Mouse (Mus musculus): ENCODE measurements around the gene Luc7l3. TPM values are rescaled to one million over a fixed set of nuclear protein-coding genes. Genes with fewer than 3 reads are reported as not detected.

Luc7l3 gene
- total RNA-seq, 2 experiments from 2014 or later, result 117 TPM

- DNase-seq (ENCODE audit: low spot score in 2 of 2), result no peak
- intact Hi-C loops (cut with DNase I), result no loop called here
Observed at GRCm38 (mm10) chr11:94317515-94317914, 4.3 kb downstream of the Luc7l3 start.

- intact Hi-C loops (cut with DNase I), result no loop called here
- no peak for DNase-seq (ENCODE audit: low spot score in 2 of 2)
Observed at GRCm38 (mm10) chr11:94317014-94317413, 4.8 kb downstream of the Luc7l3 start.

- no peak for DNase-seq (ENCODE audit: low spot score in 2 of 2)
- intact Hi-C loops (cut with DNase I), result no loop called here
Observed at GRCm38 (mm10) chr11:94316528-94316927, 5.3 kb downstream of the Luc7l3 start.

GRCm38 (mm10) chr11:94315308-94315707, 6.5 kb downstream of the Luc7l3 start:
- intact Hi-C loops (cut with DNase I), result no loop called here
- no peak for DNase-seq (ENCODE audit: low spot score in 2 of 2)

- intact Hi-C loops (cut with DNase I), result no loop called here
- DNase-seq (ENCODE audit: low spot score in 2 of 2), result no peak
Observed at GRCm38 (mm10) chr11:94314098-94314652, 7.6 kb downstream of the Luc7l3 start.

GRCm38 (mm10) chr11:94312733-94313132, 9.1 kb downstream of the Luc7l3 start:
- no peak for DNase-seq (ENCODE audit: low spot score in 2 of 2)
- intact Hi-C loops (cut with DNase I), result no loop called here

- intact Hi-C loops (cut with DNase I), result no loop called here
- no peak for DNase-seq (ENCODE audit: low spot score in 2 of 2)
Observed at GRCm38 (mm10) chr11:94294996-94295845, 26.6 kb downstream of the Luc7l3 start.

GRCm38 (mm10) chr11:94290062-94290740, 31.6 kb downstream of the Luc7l3 start:
- intact Hi-C loops (cut with DNase I), result no loop called here
- DNase-seq (ENCODE audit: low spot score in 2 of 2), result no peak

- DNase-seq (ENCODE audit: low spot score in 2 of 2), result no peak
- intact Hi-C loops (cut with DNase I), result no loop called here
Observed at GRCm38 (mm10) chr11:94287105-94287504, 34.7 kb downstream of the Luc7l3 start.

- intact Hi-C loops (cut with DNase I), result no loop called here
- DNase-seq (ENCODE audit: low spot score in 2 of 2), result no peak
Observed at GRCm38 (mm10) chr11:94285886-94286574, 35.8 kb downstream of the Luc7l3 start.

GRCm38 (mm10) chr11:94283536-94284099, 38.2 kb downstream of the Luc7l3 start:
- intact Hi-C loops (cut with DNase I), result no loop called here
- no peak for DNase-seq (ENCODE audit: low spot score in 2 of 2)

- intact Hi-C loops (cut with DNase I), result no loop called here
- no peak for DNase-seq (ENCODE audit: low spot score in 2 of 2)
Observed at GRCm38 (mm10) chr11:94282291-94282690, 39.5 kb downstream of the Luc7l3 start.

- no peak for DNase-seq (ENCODE audit: low spot score in 2 of 2)
- intact Hi-C loops (cut with DNase I), result no loop called here
Observed at GRCm38 (mm10) chr11:94281199-94282181, 40.3 kb downstream of the Luc7l3 start, which contains the start of gene Gm21885. Gm21885 (plus strand) TSS chr11:94281873.

GRCm38 (mm10) chr11:94276869-94277337, 44.9 kb downstream of the Luc7l3 start:
- peak; percentile 93 to 94 for DNase-seq (ENCODE audit: low spot score in 2 of 2)
- intact Hi-C loops (cut with DNase I), result loop anchor here (2.0 kb wide), 2 partner anchors 40 to 148 kb away; no protein-coding TSS in a partner anchor

- intact Hi-C loops (cut with DNase I), result loop anchor here (2.0 kb wide), 2 partner anchors 39 to 147 kb away; no protein-coding TSS in a partner anchor
- no peak for DNase-seq (ENCODE audit: low spot score in 2 of 2)
Observed at GRCm38 (mm10) chr11:94275686-94276085, 46.1 kb downstream of the Luc7l3 start.

- DNase-seq (ENCODE audit: low spot score in 2 of 2), result no peak
- intact Hi-C loops (cut with DNase I), result no loop called here
Observed at GRCm38 (mm10) chr11:94275226-94275625, 46.6 kb downstream of the Luc7l3 start.

- intact Hi-C loops (cut with DNase I), result no loop called here
- DNase-seq (ENCODE audit: low spot score in 2 of 2), result no peak
Observed at GRCm38 (mm10) chr11:94274206-94274867, 47.5 kb downstream of the Luc7l3 start.
